Mouse (Mus musculus) adrenal gland, postnatal 36 days (tissue): ENCODE data around the gene B3gntl1. TPM values are rescaled to one million over a fixed set of nuclear protein-coding genes. Genes with fewer than 3 reads are reported as not detected.

Experiments
- DNase-seq, 2 experiments: peaks; one replicate each; pipeline ENCODE4 v3.0.0; 2021; ENCODE audit warnings: mixed read lengths in 1 of 2
- total RNA-seq, 2 experiments: library from RNA; stranded (reverse); gene quantifications; 2 replicates each; pipeline ENCODE4 v1.2.3; 2021

The B3gntl1 gene
- total RNA-seq, 2 experiments from 2014 or later = 6.8 to 11.9 TPM

GRCm38 (mm10) chr11:121648166-121648565, 24.8 kb downstream of the B3gntl1 start:
- no peak for DNase-seq

- no peak for DNase-seq
These were observed 25.6 kb downstream of the B3gntl1 start for GRCm38 (mm10) chr11:121647321-121647720.

GRCm38 (mm10) chr11:121645394-121645793, 27.6 kb downstream of the B3gntl1 start:
- DNase-seq = no peak

- no peak for DNase-seq
These were observed 31.3 kb downstream of the B3gntl1 start for GRCm38 (mm10) chr11:121641501-121642145.

GRCm38 (mm10) chr11:121636646-121637045, 36.3 kb downstream of the B3gntl1 start:
- no peak for DNase-seq

GRCm38 (mm10) chr11:121631410-121631809, 41.5 kb downstream of the B3gntl1 start:
- DNase-seq = no peak

- DNase-seq = peak in 1 of 2 experiments; percentile 20
These were observed 42.5 kb downstream of the B3gntl1 start for GRCm38 (mm10) chr11:121630406-121630805.

GRCm38 (mm10) chr11:121629529-121629928, 43.4 kb downstream of the B3gntl1 start:
- no peak for DNase-seq

GRCm38 (mm10) chr11:121627521-121627920, 45.4 kb downstream of the B3gntl1 start:
- no peak for DNase-seq

- no peak for DNase-seq
These were observed 47.9 kb downstream of the B3gntl1 start for GRCm38 (mm10) chr11:121625007-121625406.

- DNase-seq = no peak
These were observed 55.6 kb downstream of the B3gntl1 start for GRCm38 (mm10) chr11:121617371-121617770.

- DNase-seq = peak in 1 of 2 experiments; percentile 25
These were observed 56.5 kb downstream of the B3gntl1 start for GRCm38 (mm10) chr11:121616501-121616900.

GRCm38 (mm10) chr11:121615961-121616485, 56.9 kb downstream of the B3gntl1 start:
- peak in 1 of 2 experiments; percentile 33 for DNase-seq

GRCm38 (mm10) chr11:121610976-121611375, 62.0 kb downstream of the B3gntl1 start:
- DNase-seq = no peak

GRCm38 (mm10) chr11:121605604-121606003, 67.3 kb downstream of the B3gntl1 start:
- DNase-seq = no peak

GRCm38 (mm10) chr11:121601422-121601821, 71.5 kb downstream of the B3gntl1 start:
- no peak for DNase-seq

GRCm38 (mm10) chr11:121597254-121597653, 75.7 kb downstream of the B3gntl1 start:
- no peak for DNase-seq

- DNase-seq = no peak
These were observed 91.1 kb downstream of the B3gntl1 start for GRCm38 (mm10) chr11:121581856-121582255.

Other genes starting within 250 kb of the B3gntl1 start
- gene Fn3k, start 238.2 kb downstream of the B3gntl1 start, total RNA-seq = 1 to 10 TPM; 4.4 to 6.9 TPM
- gene Tbcd, start 221.2 kb downstream of the B3gntl1 start, total RNA-seq = 10 to 100 TPM; 31.5 to 39.4 TPM
- under 1 TPM in 1 of 2 experiments, not detected in 1; 0.40 TPM for gene Zfp750, start 153.8 kb downstream of the B3gntl1 start, total RNA-seq
- 10 to 100 TPM; 36.4 to 37.6 TPM for gene Metrnl, start 28.4 kb upstream of the B3gntl1 start, total RNA-seq
- gene Ptchd3, start 157.1 kb upstream of the B3gntl1 start, total RNA-seq = not detected